Mouse (Mus musculus) brain, embryonic 14.5 days (tissue): Measurements from ENCODE around the gene Lims1.

Experiments used
- CTCF ChIP-seq: fragments of 200-500 bp; IDR thresholded peaks from 2 replicates; pipeline ENCODE4 v1.5.1; 2012; ENCODE audit warnings: inconsistent platforms, mild to moderate bottlenecking, moderate library complexity, borderline replicate concordance; ENCODE audit not compliant: insufficient read depth, insufficient read length; ENCODE audit errors: extremely low read depth
- POLR2A ChIP-seq: fragments of 200-500 bp; IDR thresholded peaks from 2 replicates; pipeline ENCODE4 v1.6.1; 2012; ENCODE audit warnings: mild to moderate bottlenecking, inconsistent platforms, borderline replicate concordance; ENCODE audit not compliant: poor library complexity, insufficient read depth, insufficient read length, severe bottlenecking; ENCODE audit errors: extremely low read depth

DNA sequence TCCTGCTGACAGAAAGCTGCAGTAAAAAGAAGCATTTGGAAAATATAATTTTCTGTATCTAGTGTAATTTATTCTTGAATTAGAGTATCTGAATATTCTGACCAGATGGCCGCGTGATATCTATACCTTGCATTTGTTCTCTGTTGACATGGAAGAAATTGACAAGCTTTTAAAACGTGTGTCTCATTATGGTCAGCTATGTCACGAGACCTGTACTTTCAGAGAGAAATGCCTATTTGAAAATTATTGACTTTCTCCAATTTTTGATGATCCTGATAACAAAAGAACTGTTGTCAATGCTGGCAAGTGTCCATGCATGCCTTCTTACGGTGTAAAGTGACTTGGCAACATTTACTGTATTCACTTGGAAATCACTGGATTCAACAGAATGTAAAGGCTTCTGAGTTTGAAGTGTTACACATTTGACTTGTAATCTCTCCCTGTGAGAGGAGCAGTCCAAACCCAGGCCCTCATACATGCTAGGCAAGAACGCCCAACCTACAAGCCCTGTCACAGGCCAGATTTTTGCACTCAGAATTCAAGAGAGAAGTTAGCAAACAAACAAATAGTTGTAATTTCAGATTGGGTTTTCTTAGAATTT, 49.3 kb downstream of the Lims1 start:
- no peak for TF ChIP-seq CTCF
- TF ChIP-seq POLR2A: no peak
